Mouse (Mus musculus): Measurements from ENCODE around the gene Zmym4. TPM values are rescaled to one million over a fixed set of nuclear protein-coding genes. Genes with fewer than 3 reads are reported as not detected.

The Zmym4 gene
- polyA plus RNA-seq, 1 experiment from 2014 or later = 2.9 TPM

DNA sequence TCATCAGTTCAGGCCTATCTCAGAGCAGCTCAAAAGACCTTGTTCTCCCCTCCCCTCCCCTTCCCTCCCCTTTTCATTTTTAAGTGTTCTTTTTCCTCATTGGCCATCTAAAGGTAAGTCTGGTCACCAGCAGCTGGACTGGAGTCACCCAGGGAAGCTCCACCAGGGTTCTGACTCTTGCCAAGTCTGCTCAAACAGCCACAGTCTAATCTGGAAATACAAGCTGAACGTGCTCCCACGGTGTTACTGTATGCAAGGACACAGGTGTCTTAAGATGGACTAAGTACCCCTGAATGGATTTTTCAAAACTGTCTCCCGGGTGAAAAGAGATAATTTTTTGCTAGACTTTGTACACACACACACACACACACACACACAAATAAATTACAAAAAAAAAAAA, 15.4 kb upstream of the Zmym4 start:
- no peaks in the 10 kb centered on the region for H3K27me3 ChIP-seq (ENCODE audit: insufficient read depth, low read length)
- H3K36me3 ChIP-seq (replicated peaks; ENCODE audit: insufficient read depth, low read length) = no peaks in the 10 kb centered on the region
- no peak for TF ChIP-seq EP300 (IDR thresholded peaks at IDR 0.05; ENCODE audit: low read depth)
- TF ChIP-seq CTCF (IDR thresholded peaks at IDR 0.05; ENCODE audit: low read depth) = no peak
- H3K9ac ChIP-seq (replicated peaks) = no peak overlapping the region
- ATAC-seq (no peak), DNase-seq (no peak)
- no peak overlapping the region for H3K4me3 ChIP-seq (ENCODE audit: low read depth, low read length)
- H3K27ac ChIP-seq (ENCODE audit: low read depth) = no peak overlapping the region
- 59% methylated on average over 3 of the region's 3 CpGs for WGBS (ENCODE audit: insufficient replicate concordance)
- no peak overlapping the region for H3K4me2 ChIP-seq (ENCODE audit: low read depth, low read length)
- no peaks in the 10 kb centered on the region for H3K9me3 ChIP-seq (ENCODE audit: low read length)
- H3K4me1 ChIP-seq (ENCODE audit: insufficient read depth) = no peaks in the 10 kb centered on the region

DNA sequence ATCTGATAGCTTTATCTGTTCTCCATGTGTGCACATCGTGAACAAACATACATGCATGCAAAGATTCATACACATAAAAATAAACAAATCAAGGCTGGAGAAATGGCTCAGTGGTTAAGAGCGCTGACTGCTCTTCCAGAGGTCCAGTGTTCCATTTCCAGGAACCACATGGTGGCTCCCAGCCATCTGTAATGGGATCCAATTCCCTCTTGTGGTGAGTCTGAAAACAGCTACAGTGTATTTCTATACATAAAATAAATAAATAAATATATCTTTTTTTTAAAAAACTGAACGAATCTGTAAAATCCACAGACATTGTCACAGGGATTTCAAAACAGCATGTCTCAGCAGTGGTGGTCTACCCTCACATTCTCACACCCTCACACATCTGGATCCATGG, 10.8 kb upstream of the Zmym4 start:
- WGBS (ENCODE audit: insufficient replicate concordance) = 78% methylated on average over 3 of the region's 3 CpGs
- Histone ChIP-seq H3K4me2 (ENCODE audit: low read depth, low read length) (no peak overlapping the region), H3K9me3 (ENCODE audit: low read length) (no peaks in the 10 kb centered on the region), H3K27me3 (ENCODE audit: insufficient read depth, low read length) (no peaks in the 10 kb centered on the region), H3K36me3 (replicated peaks; ENCODE audit: insufficient read depth, low read length) (no peaks in the 10 kb centered on the region), H3K9ac (replicated peaks) (no peak overlapping the region), H3K4me3 (ENCODE audit: low read depth, low read length) (no peak overlapping the region), H3K27ac (ENCODE audit: low read depth) (no peak overlapping the region), H3K4me1 (ENCODE audit: insufficient read depth) (no peaks in the 10 kb centered on the region)
- DNase-seq (no peak), ATAC-seq (no peak)
- TF ChIP-seq EP300 (IDR thresholded peaks at IDR 0.05; ENCODE audit: low read depth) = no peak
- no peak for TF ChIP-seq CTCF (IDR thresholded peaks at IDR 0.05; ENCODE audit: low read depth)

DNA sequence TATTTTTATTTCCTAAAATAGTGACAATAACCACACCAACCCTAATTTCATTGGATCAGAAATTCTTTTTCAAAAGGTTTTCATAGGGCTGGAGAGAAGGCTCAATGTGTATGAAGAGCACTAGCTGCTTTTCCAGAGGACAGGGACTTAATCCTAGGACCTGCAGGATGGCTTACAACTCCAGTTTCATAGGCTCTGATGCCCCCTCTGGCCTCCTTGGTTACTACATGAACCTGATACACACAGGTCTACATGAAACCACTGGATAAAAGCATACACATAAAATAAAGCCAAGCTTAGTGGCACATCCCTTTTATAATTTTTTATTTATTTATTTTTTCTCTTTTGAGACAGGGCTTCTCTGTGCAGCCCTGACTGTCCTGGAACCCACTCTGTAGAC, 9.5 kb upstream of the Zmym4 start:
- no peaks in the 10 kb centered on the region for H3K9me3 ChIP-seq (ENCODE audit: low read length)
- no peaks in the 10 kb centered on the region for H3K36me3 ChIP-seq (replicated peaks; ENCODE audit: insufficient read depth, low read length)
- no peak overlapping the region for H3K27ac ChIP-seq (ENCODE audit: low read depth)
- TF ChIP-seq EP300 (IDR thresholded peaks at IDR 0.05; ENCODE audit: low read depth) (no peak), CTCF (IDR thresholded peaks at IDR 0.05; ENCODE audit: low read depth) (peak; percentile 58)
- no peaks in the 10 kb centered on the region for H3K4me1 ChIP-seq (ENCODE audit: insufficient read depth)
- no peak overlapping the region for H3K4me3 ChIP-seq (ENCODE audit: low read depth, low read length)
- H3K4me2 ChIP-seq (ENCODE audit: low read depth, low read length) = no peak overlapping the region
- no peak overlapping the region for H3K9ac ChIP-seq (replicated peaks)
- ATAC-seq (no peak), DNase-seq (peak; percentile 59)
- no peaks in the 10 kb centered on the region for H3K27me3 ChIP-seq (ENCODE audit: insufficient read depth, low read length)

DNA sequence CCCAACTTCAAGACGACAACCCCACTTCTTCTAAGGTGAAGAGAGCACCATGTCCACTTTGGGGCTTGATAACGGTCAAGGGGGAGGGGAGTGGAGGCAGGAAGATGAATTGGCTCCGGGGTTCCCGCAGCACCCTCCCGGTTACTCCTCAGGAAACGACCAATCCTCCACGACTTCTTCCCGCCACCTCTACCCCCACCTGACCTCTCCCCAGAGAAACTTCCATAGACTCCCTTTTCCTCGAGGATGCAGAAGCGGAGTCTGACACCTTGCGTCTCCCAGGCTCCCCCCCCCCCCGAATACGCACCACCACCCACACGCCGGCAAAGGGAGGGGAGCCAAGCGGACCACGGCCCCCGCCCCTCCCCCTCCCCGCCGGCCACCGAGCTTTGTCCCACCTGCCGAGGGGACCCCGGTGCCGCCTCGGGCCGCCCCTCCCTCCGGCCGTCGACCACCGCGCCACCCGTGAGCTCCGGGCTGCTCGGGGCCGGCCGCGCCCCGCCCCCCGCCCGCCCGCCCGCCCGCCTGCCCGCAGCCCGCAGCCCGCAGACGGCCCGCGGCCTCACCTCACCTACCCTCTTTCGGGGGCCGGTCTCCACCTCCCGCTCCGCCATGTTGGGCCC, 583 bp downstream of the Zmym4 start:
- 1% methylated on average over 20 of the region's 53 CpGs for WGBS (ENCODE audit: insufficient replicate concordance)
- DNase-seq = peak; percentile 41

DNA sequence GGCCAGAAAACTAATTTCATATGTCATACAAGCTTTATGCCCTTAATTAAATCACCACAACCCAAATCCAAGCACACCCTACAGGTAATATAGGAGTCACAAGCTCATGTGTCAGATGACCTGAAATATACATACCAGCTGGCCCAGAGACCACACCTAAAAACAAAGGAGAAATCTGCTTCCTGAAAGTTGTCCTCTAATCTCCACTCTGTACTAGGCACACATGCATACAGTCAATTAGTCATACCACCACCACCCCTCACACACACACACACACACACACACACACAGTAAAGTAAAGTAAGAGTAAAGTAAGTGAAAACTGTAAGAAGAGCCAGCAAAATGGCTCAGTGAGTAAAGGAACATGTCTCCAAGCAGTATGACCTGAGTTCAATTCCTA, 9.3 kb downstream of the Zmym4 start:
- DNase-seq (no peak), ATAC-seq (no peak)
- Histone ChIP-seq H3K4me1 (ENCODE audit: insufficient read depth) (peaks cover 10% of the 10 kb centered on the region), H3K27ac (ENCODE audit: low read depth) (no peak overlapping the region), H3K27me3 (ENCODE audit: insufficient read depth, low read length) (no peaks in the 10 kb centered on the region), H3K9me3 (ENCODE audit: low read length) (no peaks in the 10 kb centered on the region), H3K4me2 (ENCODE audit: low read depth, low read length) (no peak overlapping the region), H3K4me3 (ENCODE audit: low read depth, low read length) (no peak overlapping the region), H3K36me3 (replicated peaks; ENCODE audit: insufficient read depth, low read length) (no peaks in the 10 kb centered on the region), H3K9ac (replicated peaks) (no peak overlapping the region)
- TF ChIP-seq CTCF (IDR thresholded peaks at IDR 0.05; ENCODE audit: low read depth) = no peak
- no peak for TF ChIP-seq EP300 (IDR thresholded peaks at IDR 0.05; ENCODE audit: low read depth)

More for the DNA sequence above, 583 bp downstream of the Zmym4 start:
- no peaks in the 10 kb centered on the region for H3K27me3 ChIP-seq (ENCODE audit: insufficient read depth, low read length)
- H3K36me3 ChIP-seq (replicated peaks; ENCODE audit: insufficient read depth, low read length) = no peaks in the 10 kb centered on the region
- peak overlapping the region; percentile 93 for H3K9ac ChIP-seq (replicated peaks)
- peak overlapping the region; percentile 75 for H3K4me2 ChIP-seq (ENCODE audit: low read depth, low read length)
- H3K27ac ChIP-seq (ENCODE audit: low read depth) = peak overlapping the region; percentile 94
- TF ChIP-seq EP300 (IDR thresholded peaks at IDR 0.05; ENCODE audit: low read depth) (no peak), CTCF (IDR thresholded peaks at IDR 0.05; ENCODE audit: low read depth) (no peak)
- peak; percentile 5 for ATAC-seq
- H3K4me1 ChIP-seq (ENCODE audit: insufficient read depth) = no peaks in the 10 kb centered on the region; the same call in 1 of the 2 replicates
- peak overlapping the region; percentile 89 for H3K4me3 ChIP-seq (ENCODE audit: low read depth, low read length)
- no peaks in the 10 kb centered on the region for H3K9me3 ChIP-seq (ENCODE audit: low read length)

DNA sequence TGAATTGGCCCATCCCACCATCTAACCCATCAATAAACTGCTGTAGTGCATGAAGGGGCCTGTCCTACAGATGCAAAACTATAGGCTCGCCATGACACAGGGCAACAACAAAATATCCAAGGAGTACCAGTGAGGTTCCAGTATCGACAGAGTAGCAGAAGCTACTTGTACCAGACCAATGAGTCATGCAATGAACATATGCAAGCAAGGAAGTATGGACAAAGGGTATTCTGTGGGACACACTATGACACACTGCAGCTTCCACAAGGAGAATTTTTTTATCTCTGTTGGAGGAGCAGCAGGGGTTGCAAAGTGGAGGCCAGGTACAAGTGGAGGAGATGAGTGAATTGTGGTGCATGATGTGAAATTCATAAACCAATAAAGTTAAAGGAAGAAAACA, 9.7 kb downstream of the Zmym4 start:
- Histone ChIP-seq H3K27me3 (ENCODE audit: insufficient read depth, low read length) (no peaks in the 10 kb centered on the region), H3K9me3 (ENCODE audit: low read length) (no peaks in the 10 kb centered on the region), H3K27ac (ENCODE audit: low read depth) (no peak overlapping the region), H3K36me3 (replicated peaks; ENCODE audit: insufficient read depth, low read length) (no peaks in the 10 kb centered on the region), H3K4me1 (ENCODE audit: insufficient read depth) (peaks cover 10% of the 10 kb centered on the region), H3K4me3 (ENCODE audit: low read depth, low read length) (no peak overlapping the region), H3K9ac (replicated peaks) (no peak overlapping the region), H3K4me2 (ENCODE audit: low read depth, low read length) (no peak overlapping the region)
- ATAC-seq (no peak), DNase-seq (no peak)
- TF ChIP-seq CTCF (IDR thresholded peaks at IDR 0.05; ENCODE audit: low read depth) = no peak
- TF ChIP-seq EP300 (IDR thresholded peaks at IDR 0.05; ENCODE audit: low read depth) = no peak
- WGBS (ENCODE audit: insufficient replicate concordance) = 73% methylated on average over 2 of the region's 2 CpGs

DNA sequence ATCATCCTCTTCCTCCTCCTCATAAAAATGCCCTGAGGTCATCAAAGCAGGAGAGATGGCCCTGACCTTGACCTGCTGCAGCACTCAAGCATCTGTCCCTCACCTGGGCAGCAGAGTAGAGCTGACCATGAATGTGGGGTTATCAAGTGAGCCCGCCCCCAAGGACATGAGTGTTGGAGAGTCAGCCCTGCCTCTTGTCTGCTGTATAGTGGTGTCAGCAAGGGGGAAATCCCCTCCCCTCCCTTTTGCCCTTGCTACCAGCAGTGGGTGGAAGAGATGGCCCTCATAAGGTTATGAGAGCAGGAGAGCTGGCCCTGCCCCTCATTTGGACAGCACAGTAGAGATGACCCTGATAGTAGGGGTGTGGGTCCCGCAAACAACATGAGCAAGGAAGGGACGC, 10.5 kb downstream of the Zmym4 start:
- no peak for DNase-seq

More for the DNA sequence above, 10.5 kb downstream of the Zmym4 start:
- Histone ChIP-seq H3K4me2 (ENCODE audit: low read depth, low read length) (no peak overlapping the region), H3K36me3 (replicated peaks; ENCODE audit: insufficient read depth, low read length) (no peaks in the 10 kb centered on the region), H3K9ac (replicated peaks) (no peak overlapping the region), H3K27ac (ENCODE audit: low read depth) (no peak overlapping the region), H3K9me3 (ENCODE audit: low read length) (no peaks in the 10 kb centered on the region), H3K4me1 (ENCODE audit: insufficient read depth) (peaks cover 10% of the 10 kb centered on the region), H3K27me3 (ENCODE audit: insufficient read depth, low read length) (no peaks in the 10 kb centered on the region), H3K4me3 (ENCODE audit: low read depth, low read length) (no peak overlapping the region)
- WGBS (ENCODE audit: insufficient replicate concordance) = 62% methylated on average over 3 of the region's 3 CpGs
- TF ChIP-seq EP300 (IDR thresholded peaks at IDR 0.05; ENCODE audit: low read depth) (no peak), CTCF (IDR thresholded peaks at IDR 0.05; ENCODE audit: low read depth) (no peak)
- no peak for ATAC-seq
